Mouse (Mus musculus) stomach, postnatal 0 days (tissue): ENCODE data around the gene Chst5. TPM values are rescaled to one million over a fixed set of nuclear protein-coding genes. Genes with fewer than 3 reads are reported as not detected.

Source experiments
- ATAC-seq: fragments of 200-750 bp; cut with Nextera tagmentation; 2 replicates; pipeline ENCODE4 v1.8.0; 2017; ENCODE audit not compliant: low FRiP score, low TSS enrichment
- DNase-seq: peaks from one replicate; pipeline ENCODE4 v3.0.0-alpha.2; 2016; ENCODE audit warnings: low spot score
- H3K27ac ChIP-seq: fragments of 300-500 bp; sonication (generic); replicated peaks from 2 replicates; pipeline ENCODE4 v1.5.1; 2014; ENCODE audit warnings: mild to moderate bottlenecking, control low read depth
- H3K27me3 ChIP-seq: fragments of 300-500 bp; sonication (generic); 2 replicates; pipeline ENCODE4 v1.6.1; 2014; ENCODE audit warnings: low read length; ENCODE audit not compliant: control insufficient read depth, insufficient read depth
- H3K36me3 ChIP-seq: fragments of 300-500 bp; sonication (generic); 2 replicates; pipeline ENCODE4 v1.6.1; 2014; ENCODE audit warnings: low read length, mixed read lengths; ENCODE audit not compliant: control insufficient read depth, insufficient read depth
- H3K4me1 ChIP-seq: fragments of 300-500 bp; sonication (generic); replicated peaks from 2 replicates; pipeline ENCODE4 v1.6.1; 2014; ENCODE audit warnings: antibody characterized with exemption; ENCODE audit not compliant: control insufficient read depth, insufficient read depth
- H3K4me2 ChIP-seq: fragments of 300-500 bp; sonication (generic); replicated peaks from 2 replicates; pipeline ENCODE4 v1.6.1; 2014; ENCODE audit warnings: low read depth, mild to moderate bottlenecking, control low read depth, moderate library complexity
- H3K4me3 ChIP-seq: fragments of 300-500 bp; sonication (generic); 2 replicates; pipeline ENCODE4 v1.5.1; 2014; ENCODE audit warnings: low read depth, low read length, control low read depth
- H3K9ac ChIP-seq: fragments of 300-500 bp; sonication (generic); 2 replicates; pipeline ENCODE4 v1.6.1; 2014; ENCODE audit warnings: mild to moderate bottlenecking, low read length, control low read depth, mixed read lengths
- H3K9me3 ChIP-seq: fragments of 300-500 bp; sonication (generic); 2 replicates; pipeline ENCODE4 v1.6.1; 2016; ENCODE audit warnings: low read length; ENCODE audit not compliant: control insufficient read depth
- CTCF ChIP-seq: IDR thresholded peaks from 2 replicates; pipeline ENCODE4 v1.5.1; 2016; ENCODE audit warnings: antibody characterized with exemption, low read depth, mild to moderate bottlenecking, moderate library complexity
- EP300 ChIP-seq: optimal IDR thresholded peaks from 2 replicates; pipeline ENCODE3; 2016; ENCODE audit warnings: antibody characterized with exemption
- whole genome bisulfite sequencing: fragments of 180-500 bp; shearing (Covaris S2); extraction: QIAGEN DNeasy Blood & Tissue Kit; methylation state at CpG from one replicate; pipeline ENCODE4 v1.1.7; 2014; 5-methylcytosine and 5-hydroxymethylcytosine counted together
- polyA plus RNA-seq: library from polyadenylated mRNA; unstranded; fragments of >200 nt; fragmentation: Nextera tagmentation; extraction: Ambion mirVana; gene quantifications from 2 replicates; pipeline ENCODE4 v1.2.1, GENCODE M21; 2015

Gene Chst5
- polyA plus RNA-seq, 1 experiment from 2014 or later, result 0.39 TPM

- Histone ChIP-seq H3K9me3 (no peaks in the 10 kb centered on the region), H3K9ac (no peak overlapping the region), H3K36me3 (peaks cover 8% of the 10 kb centered on the region; the same call in 1 of the 2 replicates), H3K27ac (no peak overlapping the region), H3K27me3 (no peaks in the 10 kb centered on the region), H3K4me2 (no peak overlapping the region), H3K4me1 (no peaks in the 10 kb centered on the region), H3K4me3 (no peak overlapping the region)
- TF ChIP-seq CTCF (no peak), EP300 (no peak)
- DNase-seq (no peak), ATAC-seq (no peak)
- WGBS, result 86% methylated on average over 6 of the region's 6 CpGs
These were observed 63.5 kb downstream of the Chst5 start for GRCm38 (mm10) chr8:111846746-111847145.

Other genes starting within 250 kb of the Chst5 start
- 20.2 and 24.1 TPM in 2 replicates for gene Ctrb1, start 219.4 kb downstream of the Chst5 start, polyA plus RNA-seq
- gene Bcar1, start 166.6 kb downstream of the Chst5 start, polyA plus RNA-seq, result 22.6 and 27.4 TPM in 2 replicates
- 98.6 and 101 TPM in 2 replicates for gene Cfdp1, start 56.2 kb downstream of the Chst5 start, polyA plus RNA-seq
- gene Tmem170, start 33.7 kb downstream of the Chst5 start, polyA plus RNA-seq, result 9.9 and 10.1 TPM in 2 replicates
- 3.3 and 4.1 TPM in 2 replicates for gene Tmem231, start 23.4 kb upstream of the Chst5 start, polyA plus RNA-seq
- 290 and 292 TPM in 2 replicates for gene Gabarapl2, start 30.3 kb upstream of the Chst5 start, polyA plus RNA-seq
- 2.5 TPM in 2 replicates for gene Adat1, start 81.9 kb upstream of the Chst5 start, polyA plus RNA-seq
- gene Kars, start 100.9 kb upstream of the Chst5 start, polyA plus RNA-seq, result 96.0 and 96.5 TPM in 2 replicates
- 10.2 and 11.2 TPM in 2 replicates for gene Terf2ip, start 101.0 kb upstream of the Chst5 start, polyA plus RNA-seq
- 0.23 and 0.28 TPM in 2 replicates for gene Gm6793, start 104.6 kb upstream of the Chst5 start, polyA plus RNA-seq